Mouse (Mus musculus) embryonic facial prominence, embryonic 14.5 days (tissue): ENCODE data around the gene AA986860. TPM values are rescaled to one million over a fixed set of nuclear protein-coding genes. Genes with fewer than 3 reads are reported as not detected.

Source experiments
- ATAC-seq: fragments of 200-750 bp; cut with Nextera tagmentation; 2 replicates; pipeline ENCODE4 v1.8.0; 2017; ENCODE audit warnings: low read depth, moderate number of reproducible peaks, moderate TSS enrichment
- DNase-seq: peaks from one replicate; pipeline ENCODE4 v3.0.0-alpha.2; 2015; ENCODE audit warnings: low spot score
- H3K27ac ChIP-seq: fragments of 300-500 bp; sonication (generic); replicated peaks from 2 replicates; pipeline ENCODE4 v1.5.1; 2014; ENCODE audit warnings: low read depth, mild to moderate bottlenecking, low read length, moderate library complexity
- H3K27me3 ChIP-seq: fragments of 300-500 bp; sonication (generic); replicated peaks from 2 replicates; pipeline ENCODE4 v1.6.1; 2014; ENCODE audit warnings: low read length; ENCODE audit not compliant: control insufficient read depth, insufficient read depth
- H3K36me3 ChIP-seq: fragments of 300-500 bp; sonication (generic); 2 replicates; pipeline ENCODE4 v1.6.1; 2014; ENCODE audit warnings: low read length, mixed read lengths; ENCODE audit not compliant: control insufficient read depth, insufficient read depth
- H3K4me1 ChIP-seq: fragments of 300-500 bp; sonication (generic); 2 replicates; pipeline ENCODE4 v1.6.1; 2014; ENCODE audit warnings: antibody characterized with exemption, low read length; ENCODE audit not compliant: control insufficient read depth, insufficient read depth
- H3K4me2 ChIP-seq: fragments of 300-500 bp; sonication (generic); 2 replicates; pipeline ENCODE4 v1.6.1; 2014; ENCODE audit warnings: low read depth, mild to moderate bottlenecking, low read length, moderate library complexity, mixed read lengths
- H3K4me3 ChIP-seq: fragments of 300-500 bp; sonication (generic); 2 replicates; pipeline ENCODE4 v1.5.1; 2014; ENCODE audit warnings: low read depth, mild to moderate bottlenecking, low read length
- H3K9ac ChIP-seq: fragments of 300-500 bp; sonication (generic); 2 replicates; pipeline ENCODE4 v1.6.1; 2014; ENCODE audit warnings: low read depth, mild to moderate bottlenecking, low read length, moderate library complexity, mixed read lengths
- H3K9me3 ChIP-seq: fragments of 300-500 bp; sonication (generic); 2 replicates; pipeline ENCODE4 v1.6.1; 2016; ENCODE audit warnings: low read length; ENCODE audit not compliant: control insufficient read depth
- WGBS: fragments of 180-500 bp; shearing (Covaris S2); extraction: QIAGEN DNeasy Blood & Tissue Kit; methylation state at CpG from one replicate; pipeline ENCODE4 v1.1.7; 2014; 5-methylcytosine and 5-hydroxymethylcytosine counted together
- polyA plus RNA-seq: library from polyadenylated mRNA; unstranded; fragments of >200 nt; fragmentation: Nextera tagmentation; extraction: Ambion mirVana; gene quantifications from 2 replicates; pipeline ENCODE4 v1.2.1, GENCODE M21; 2014

Gene AA986860
- polyA plus RNA-seq, 1 experiment from 2014 or later, result 4.5 TPM

DNA sequence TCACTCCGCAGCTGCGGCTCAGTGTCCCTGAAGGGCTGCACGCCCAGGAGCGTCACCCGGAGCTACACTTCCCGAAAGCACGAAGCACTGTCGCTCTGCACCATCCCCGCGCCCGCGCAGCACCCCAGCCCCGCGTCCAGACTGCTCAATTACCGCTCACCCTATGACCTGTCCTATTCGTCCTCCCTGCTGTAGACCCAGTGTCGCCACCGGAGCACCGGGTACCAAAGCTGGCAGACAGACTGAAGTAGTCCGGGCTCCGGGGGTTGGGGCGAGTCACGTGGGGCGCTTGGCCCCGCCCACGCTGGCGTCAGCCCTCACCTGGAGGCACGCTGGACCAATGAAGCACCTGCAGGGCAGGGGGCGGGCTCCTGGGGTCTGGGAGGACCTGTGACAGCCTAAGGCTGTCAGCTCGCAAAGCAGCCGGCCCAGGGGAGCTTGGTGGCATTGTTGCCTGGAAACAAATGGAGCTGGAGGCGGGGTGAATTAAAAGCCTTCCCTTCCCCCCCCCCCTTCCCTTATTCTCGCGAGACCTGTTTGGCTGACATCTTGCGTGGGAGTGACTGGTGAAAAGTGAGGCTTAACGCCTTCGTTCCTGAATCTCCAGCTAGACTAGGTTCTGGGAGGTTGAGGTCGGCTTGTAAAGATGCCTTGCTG is 16.1 kb upstream of the AA986860 start, which contains the start of gene Gm29427:
Gm29427 (minus strand) TSS at position 239 of the 657 bp plus-strand sequence.
- WGBS, result under 1% methylated on average over 25 of the region's 38 CpGs

DNA sequence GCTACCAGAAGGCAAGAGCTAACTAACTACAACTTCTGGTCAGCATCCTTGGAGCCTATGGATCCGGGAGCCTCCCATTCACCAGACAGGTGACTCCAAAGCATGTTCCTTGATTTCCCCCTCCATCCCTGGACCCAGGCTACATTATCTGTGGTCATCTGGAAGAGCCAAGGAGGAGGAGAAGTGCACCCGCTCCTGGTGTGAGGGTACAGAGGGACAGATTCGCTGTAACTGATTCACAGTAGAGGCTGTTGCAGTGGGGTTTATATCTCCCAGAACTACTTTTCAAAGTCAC is 15.6 kb upstream of the AA986860 start:
- no peak for DNase-seq
- Histone ChIP-seq H3K4me1 (peaks cover 8% of the 10 kb centered on the region), H3K4me3 (peak overlapping the region; percentile 97), H3K27ac (peak overlapping the region; percentile 63; the same call in 1 of the 2 replicates), H3K9me3 (no peaks in the 10 kb centered on the region), H3K9ac (peak overlapping the region; percentile 98), H3K4me2 (peak overlapping the region; percentile 98), H3K36me3 (peaks cover 8% of the 10 kb centered on the region), H3K27me3 (no peaks in the 10 kb centered on the region)
- WGBS, result 0% methylated on average over 3 of the region's 3 CpGs
- peak; percentile 5 for ATAC-seq

More for the DNA sequence above, 16.1 kb upstream of the AA986860 start, which contains the start of gene Gm29427:
- Histone ChIP-seq H3K4me1 (peaks cover 8% of the 10 kb centered on the region), H3K27ac (peak within 1 kb of the TSS; percentile 63), H3K9ac (peak within 1 kb of the TSS; percentile 98), H3K4me2 (peak within 1 kb of the TSS; percentile 98), H3K27me3 (no peaks in the 10 kb centered on the region), H3K36me3 (peaks cover 12% of the 10 kb centered on the region), H3K4me3 (peak within 1 kb of the TSS; percentile 97), H3K9me3 (no peaks in the 10 kb centered on the region)
- peak; percentile 96 for DNase-seq
- ATAC-seq, result peak; percentile 96

DNA sequence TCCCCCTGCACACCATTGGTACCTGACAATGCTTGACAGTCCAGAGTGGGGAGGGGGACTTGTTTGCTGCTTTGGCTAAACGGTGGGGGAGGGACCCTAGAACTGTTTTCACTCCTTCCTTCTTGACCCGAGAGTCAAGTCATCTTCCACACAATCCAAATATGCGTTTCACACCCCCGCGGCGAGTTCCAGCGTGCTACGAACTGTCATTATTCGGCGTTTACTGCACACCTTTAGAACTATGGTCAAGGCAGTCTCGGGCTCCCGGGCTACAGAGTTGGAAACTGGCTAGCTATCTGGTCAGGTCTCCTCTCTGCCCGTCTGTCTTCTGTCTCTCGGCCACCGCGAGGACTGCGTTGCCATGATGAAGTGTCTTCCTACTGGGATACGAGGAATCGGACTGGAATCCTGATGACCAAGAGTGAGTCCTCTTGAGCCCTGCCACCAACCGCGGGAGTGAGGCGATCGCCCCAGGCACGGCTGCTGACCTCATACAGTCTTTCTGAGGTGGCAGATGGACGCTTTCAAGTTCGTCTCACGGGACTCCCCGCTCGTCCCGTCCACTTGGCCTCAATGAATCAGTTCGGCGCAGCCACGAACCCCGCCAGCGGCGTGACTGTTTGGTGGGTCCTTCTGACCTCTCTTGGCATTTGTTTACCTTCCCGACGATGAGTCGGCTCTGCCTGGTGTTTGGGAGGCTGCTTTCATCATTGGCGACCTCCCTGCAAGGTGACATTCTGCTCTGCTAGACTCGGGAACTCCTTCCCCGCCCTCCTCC is 15.1 kb upstream of the AA986860 start:
- DNase-seq, result peak; percentile 31
- H3K4me3 ChIP-seq, result peak overlapping the region; percentile 97
- peak overlapping the region; percentile 98 for H3K4me2 ChIP-seq
- peak overlapping the region; percentile 98 for H3K9ac ChIP-seq
- H3K27ac ChIP-seq, result peak overlapping the region; percentile 69
- H3K27me3 ChIP-seq, result no peaks in the 10 kb centered on the region
- no peaks in the 10 kb centered on the region for H3K9me3 ChIP-seq
- under 1% methylated on average over 42 of the region's 42 CpGs for WGBS
- no peak for ATAC-seq
- H3K4me1 ChIP-seq, result peaks cover 8% of the 10 kb centered on the region
- peaks cover 6% of the 10 kb centered on the region; the same call in 1 of the 2 replicates for H3K36me3 ChIP-seq

DNA sequence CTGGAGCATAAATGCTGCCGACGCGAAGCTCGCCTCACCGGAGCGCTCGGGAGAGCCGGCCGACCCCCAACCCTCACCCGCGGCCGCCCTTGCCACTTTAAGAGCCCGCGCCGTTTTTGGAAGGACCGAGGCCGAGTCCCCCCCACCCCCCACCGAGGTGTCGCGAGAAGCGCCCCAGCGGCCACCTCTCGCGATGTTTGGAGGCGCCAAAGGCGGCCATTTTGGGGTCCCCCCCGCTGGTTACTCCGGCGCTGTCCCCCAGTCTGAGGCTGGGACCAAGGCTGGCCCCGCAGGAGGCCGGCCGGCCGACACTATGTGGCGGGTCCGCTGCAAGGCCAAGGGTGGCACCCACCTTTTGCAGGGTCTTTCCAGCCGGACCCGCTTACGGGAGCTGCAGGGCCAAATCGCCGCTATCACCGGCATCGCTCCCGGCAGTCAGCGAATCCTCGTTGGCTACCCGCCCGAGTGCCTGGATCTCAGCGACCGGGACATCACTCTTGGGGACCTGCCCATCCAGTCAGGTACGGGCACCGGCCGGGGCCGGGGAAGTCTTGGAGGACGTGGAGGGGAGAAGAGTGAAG is 14.4 kb upstream of the AA986860 start, which contains the start of gene Yod1:
Yod1 (plus strand) TSS at position 37 of the 581 bp plus-strand sequence.
- Histone ChIP-seq H3K4me2 (peak within 1 kb of the TSS; percentile 98), H3K4me3 (peak within 1 kb of the TSS; percentile 97), H3K27ac (peak within 1 kb of the TSS; percentile 69), H3K36me3 (peaks cover 6% of the 10 kb centered on the region; the same call in 1 of the 2 replicates), H3K4me1 (peaks cover 8% of the 10 kb centered on the region), H3K9ac (peak within 1 kb of the TSS; percentile 98), H3K27me3 (no peaks in the 10 kb centered on the region), H3K9me3 (no peaks in the 10 kb centered on the region)
- peak; percentile 94 for DNase-seq
- WGBS, result 0% methylated on average over 49 of the region's 54 CpGs
- ATAC-seq, result peak; percentile 71

DNA sequence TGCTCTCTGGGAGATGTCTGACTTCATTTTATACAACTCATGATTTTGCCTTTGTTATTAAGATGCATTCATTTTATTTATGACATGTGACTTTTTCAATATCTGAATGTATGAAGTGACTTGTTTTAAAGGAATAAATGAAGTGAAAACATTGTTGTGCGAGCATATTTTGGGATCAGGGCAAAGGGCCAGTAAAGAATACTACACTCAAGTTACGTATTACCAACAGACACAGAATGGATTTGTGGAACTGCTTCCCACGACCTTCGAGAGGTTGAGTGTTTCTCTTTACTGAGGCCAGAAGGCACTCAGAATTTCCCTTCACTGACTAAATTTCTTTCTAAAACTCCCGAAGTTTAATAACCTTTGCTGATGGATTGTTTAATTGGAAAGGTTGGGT is 7.6 kb upstream of the AA986860 start:
- Histone ChIP-seq H3K9me3 (no peaks in the 10 kb centered on the region), H3K36me3 (peaks cover 4% of the 10 kb centered on the region)
- WGBS, result 91% methylated on average over 5 of the region's 5 CpGs

DNA sequence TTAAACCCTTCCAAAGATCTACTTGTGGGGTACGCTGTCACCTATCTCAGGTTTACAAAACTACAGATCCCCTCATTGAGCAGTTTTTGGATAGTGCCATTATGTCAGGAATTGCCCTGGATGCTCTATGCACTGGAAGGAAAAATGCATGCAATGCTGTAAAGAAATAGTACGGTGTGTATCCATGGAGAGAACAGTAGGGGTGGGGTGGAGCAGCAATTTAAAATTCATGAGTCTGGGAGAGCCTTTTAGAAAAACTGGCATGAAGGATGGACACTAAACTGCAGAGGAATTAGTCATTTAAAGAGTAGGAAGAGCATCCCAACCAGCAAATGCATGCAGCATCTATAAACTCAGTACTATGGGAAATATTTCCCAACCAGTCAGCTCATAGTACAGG is 5.4 kb upstream of the AA986860 start:
- Histone ChIP-seq H3K27me3 (no peaks in the 10 kb centered on the region), H3K4me2 (no peak overlapping the region), H3K9ac (no peak overlapping the region), H3K9me3 (no peaks in the 10 kb centered on the region), H3K36me3 (no peaks in the 10 kb centered on the region; the same call in 1 of the 2 replicates), H3K4me1 (no peaks in the 10 kb centered on the region), H3K4me3 (no peak overlapping the region), H3K27ac (no peak overlapping the region)
- 87% methylated on average over 2 of the region's 2 CpGs for WGBS
- DNase-seq (no peak), ATAC-seq (no peak)

More for the DNA sequence above, 7.6 kb upstream of the AA986860 start:
- Histone ChIP-seq H3K27ac (no peak overlapping the region), H3K4me3 (no peak overlapping the region), H3K4me2 (no peak overlapping the region), H3K9ac (no peak overlapping the region), H3K4me1 (no peaks in the 10 kb centered on the region), H3K27me3 (no peaks in the 10 kb centered on the region)
- ATAC-seq (no peak), DNase-seq (no peak)

DNA sequence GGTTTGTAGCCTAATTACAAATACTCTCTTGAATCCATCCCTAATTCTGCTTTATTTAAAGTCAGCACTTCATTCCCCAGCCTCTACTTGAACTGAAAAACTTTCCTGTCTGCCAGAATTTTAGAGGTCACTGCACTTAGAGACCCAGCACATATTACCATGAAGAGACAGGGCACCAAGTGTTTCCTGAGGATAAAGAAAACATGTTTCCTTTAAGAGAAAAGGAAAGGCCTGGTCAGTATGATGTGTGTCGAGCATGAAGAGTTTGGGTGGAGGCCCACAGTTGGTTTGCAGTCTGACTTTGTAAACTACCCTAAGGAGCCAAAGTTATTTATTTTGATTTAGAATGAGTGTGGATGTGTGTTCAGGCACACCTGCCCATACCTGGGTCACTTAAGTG is 3.7 kb upstream of the AA986860 start:
- no peak for ATAC-seq
- no peak for DNase-seq
- H3K36me3 ChIP-seq, result no peaks in the 10 kb centered on the region; the same call in 1 of the 2 replicates
- no peak overlapping the region for H3K9ac ChIP-seq
- no peak overlapping the region for H3K27ac ChIP-seq
- no peaks in the 10 kb centered on the region for H3K4me1 ChIP-seq
- 49% methylated on average over 1 of the region's 1 CpGs for WGBS
- H3K9me3 ChIP-seq, result no peaks in the 10 kb centered on the region
- H3K4me3 ChIP-seq, result no peak overlapping the region
- no peaks in the 10 kb centered on the region for H3K27me3 ChIP-seq
- H3K4me2 ChIP-seq, result no peak overlapping the region

DNA sequence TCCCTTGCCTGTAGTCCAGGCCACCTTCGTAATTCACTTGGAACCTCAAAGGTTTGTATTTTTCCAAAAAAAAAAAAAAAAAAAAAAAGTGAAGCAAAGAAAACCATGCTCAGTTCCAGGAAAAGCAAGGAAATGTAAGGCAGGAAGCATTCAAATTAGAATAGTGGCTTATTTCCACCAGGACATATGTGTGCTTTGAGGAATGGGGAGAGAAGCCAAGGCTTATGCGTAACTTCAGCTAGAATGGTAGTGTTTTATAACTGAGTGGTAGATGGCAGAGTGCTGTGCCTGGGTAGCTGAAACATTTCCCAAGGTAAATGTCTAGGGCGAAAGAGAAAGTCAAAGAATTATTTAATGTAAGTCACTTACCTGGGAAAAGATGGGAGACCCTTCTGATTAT is 3.1 kb upstream of the AA986860 start:
- Histone ChIP-seq H3K9ac (no peak overlapping the region), H3K4me1 (no peaks in the 10 kb centered on the region), H3K36me3 (no peaks in the 10 kb centered on the region; the same call in 1 of the 2 replicates), H3K4me3 (no peak overlapping the region), H3K27me3 (no peaks in the 10 kb centered on the region), H3K9me3 (no peaks in the 10 kb centered on the region), H3K4me2 (no peak overlapping the region), H3K27ac (no peak overlapping the region)
- ATAC-seq, result no peak
- WGBS, result 87% methylated on average over 3 of the region's 3 CpGs
- no peak for DNase-seq
